Mouse (Mus musculus): ENCODE results near the gene Ppp3ca.

DNA sequence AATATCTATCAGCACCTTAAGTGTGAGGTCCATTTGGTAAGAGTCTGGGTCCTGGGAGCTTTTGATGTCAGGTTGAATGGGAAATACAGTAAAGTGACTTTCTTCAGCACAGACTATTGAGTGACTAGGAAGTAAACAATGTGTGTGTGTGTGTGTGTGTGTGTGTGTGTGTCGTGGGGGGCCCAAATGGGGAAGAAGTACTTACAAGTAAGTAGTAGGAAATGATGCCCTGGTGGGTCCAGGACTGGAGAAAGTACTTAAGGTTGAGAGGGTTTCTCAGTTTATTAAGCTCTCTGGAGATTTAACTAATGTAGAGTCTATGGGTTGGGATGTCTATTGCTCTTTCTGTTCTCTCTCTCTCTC lies 92.0 kb downstream of the Ppp3ca start:
- TF ChIP-seq CTCF (IDR thresholded peaks at IDR 0.05; ENCODE audit: control insufficient read depth, insufficient read depth, insufficient replicate concordance, low read depth, low read length) (no peak), POLR2A (IDR thresholded peaks at IDR 0.05; ENCODE audit: control insufficient read depth, low read depth, low read length) (no peak)
